Mouse (Mus musculus) testis, adult 2 months (tissue): ENCODE measurements around the gene Tmod3. TPM values are rescaled to one million over a fixed set of nuclear protein-coding genes. Genes with fewer than 3 reads are reported as not detected.

Source experiments
- H3K27ac ChIP-seq: fragments of 200-500 bp; 2 replicates; pipeline ENCODE4 v1.5.1; 2012; ENCODE audit warnings: low read depth, low read length; ENCODE audit not compliant: control insufficient read depth, insufficient read depth
- H3K27me3 ChIP-seq: fragments of 200-500 bp; 2 replicates; pipeline ENCODE4 v1.6.1; 2012; ENCODE audit warnings: mild to moderate bottlenecking, low read length, moderate library complexity; ENCODE audit not compliant: control insufficient read depth, insufficient read depth
- H3K36me3 ChIP-seq: fragments of 200-500 bp; 2 replicates; pipeline ENCODE4 v1.6.1; 2012; ENCODE audit warnings: mild to moderate bottlenecking, low read length; ENCODE audit not compliant: control insufficient read depth, insufficient read depth
- H3K4me1 ChIP-seq: fragments of 200-500 bp; 2 replicates; pipeline ENCODE4 v1.6.1; 2012; ENCODE audit warnings: low read length; ENCODE audit not compliant: control insufficient read depth, insufficient read depth
- H3K4me3 ChIP-seq: fragments of 200-500 bp; 2 replicates; pipeline ENCODE4 v1.5.1; 2012; ENCODE audit warnings: low read depth, mild to moderate bottlenecking, low read length, moderate library complexity, mixed read lengths; ENCODE audit not compliant: control insufficient read depth
- CTCF ChIP-seq: fragments of 200-500 bp; IDR thresholded peaks from 2 replicates; pipeline ENCODE4 v1.5.1; 2012; ENCODE audit warnings: low read depth, mild to moderate bottlenecking, inconsistent platforms, low read length, moderate library complexity; ENCODE audit not compliant: control insufficient read depth, insufficient read depth, insufficient replicate concordance
- POLR2A ChIP-seq: fragments of 200-500 bp; IDR thresholded peaks from 2 replicates; pipeline ENCODE4 v1.6.1; 2012; ENCODE audit warnings: low read depth, mild to moderate bottlenecking, inconsistent platforms, low read length, moderate library complexity; ENCODE audit not compliant: control insufficient read depth
- polyA plus RNA-seq: library from polyadenylated mRNA; depleted of rRNA; stranded (reverse); fragments of >200 nt; gene quantifications from 2 replicates; pipeline ENCODE4 v1.2.3, GENCODE M21; 2012; rRNA removed

Tmod3 gene
- polyA plus RNA-seq, result 6.3 and 7.9 TPM in 2 replicates

- Histone ChIP-seq H3K4me3 (peak within 1 kb of the TSS; percentile 98), H3K4me1 (peaks cover 4% of the 10 kb centered on the region), H3K36me3 (no peaks in the 10 kb centered on the region), H3K27me3 (no peaks in the 10 kb centered on the region), H3K27ac (peak within 1 kb of the TSS; percentile 89)
- TF ChIP-seq CTCF (no peak), POLR2A (peak; percentile 95)
These were observed at the start of gene Tmod3 for GRCm38 (mm10) chr9:75559512-75560012. Gene Tmod3 (minus strand): TSS chr9:75559657.

- no peak for TF ChIP-seq POLR2A
- no peak for TF ChIP-seq CTCF
- Histone ChIP-seq H3K4me1 (peaks cover 11% of the 10 kb centered on the region), H3K27me3 (no peaks in the 10 kb centered on the region), H3K36me3 (no peaks in the 10 kb centered on the region), H3K4me3 (no peak overlapping the region), H3K27ac (no peak overlapping the region)
These were observed 48.0 kb upstream of the Tmod3 start for GRCm38 (mm10) chr9:75607496-75607895.

- H3K4me3 ChIP-seq, result no peak overlapping the region
- TF ChIP-seq CTCF, result no peak
- TF ChIP-seq POLR2A, result no peak
- H3K27me3 ChIP-seq, result no peaks in the 10 kb centered on the region
- H3K27ac ChIP-seq, result no peak overlapping the region
- H3K36me3 ChIP-seq, result no peaks in the 10 kb centered on the region
- H3K4me1 ChIP-seq, result peaks cover 2% of the 10 kb centered on the region
These were observed 42.1 kb upstream of the Tmod3 start for GRCm38 (mm10) chr9:75601510-75601909.

DNA sequence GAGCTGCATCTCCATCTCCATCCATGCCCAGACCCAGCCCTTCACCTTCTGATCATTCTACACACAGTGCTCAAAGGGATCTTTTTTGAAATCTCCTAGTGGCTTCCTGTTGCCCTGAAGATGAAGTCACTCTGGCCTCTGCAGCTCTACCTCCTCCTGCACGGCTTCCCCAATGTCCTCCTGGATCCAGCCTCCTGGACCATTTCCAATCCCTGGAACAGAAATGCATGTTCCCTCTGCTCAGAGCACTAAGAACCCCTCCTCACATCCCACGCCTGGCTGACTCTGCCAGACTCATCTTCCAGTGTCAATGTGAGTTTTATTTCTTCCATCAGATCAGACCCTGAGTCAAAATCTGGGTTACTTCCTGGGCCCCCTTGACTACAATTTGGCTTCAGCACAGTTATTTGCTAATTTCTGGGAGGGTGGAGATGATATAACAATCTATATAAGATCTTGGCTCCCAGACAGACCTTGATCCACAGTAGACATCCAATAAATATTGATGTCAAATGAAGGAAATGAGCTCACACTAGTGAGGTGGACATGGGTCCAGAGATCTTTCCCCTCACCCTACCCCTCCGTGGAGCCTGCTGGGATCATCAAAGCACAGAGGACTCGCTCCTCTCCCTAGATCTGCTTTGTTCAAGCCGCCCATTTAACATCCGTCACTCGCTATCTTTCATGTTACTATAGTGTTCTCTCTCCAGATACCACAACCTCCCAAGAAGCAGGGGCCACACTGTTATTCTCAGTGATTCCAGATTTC is 40.9 kb upstream of the Tmod3 start:
- H3K27ac ChIP-seq, result peak overlapping the region; percentile 26

DNA sequence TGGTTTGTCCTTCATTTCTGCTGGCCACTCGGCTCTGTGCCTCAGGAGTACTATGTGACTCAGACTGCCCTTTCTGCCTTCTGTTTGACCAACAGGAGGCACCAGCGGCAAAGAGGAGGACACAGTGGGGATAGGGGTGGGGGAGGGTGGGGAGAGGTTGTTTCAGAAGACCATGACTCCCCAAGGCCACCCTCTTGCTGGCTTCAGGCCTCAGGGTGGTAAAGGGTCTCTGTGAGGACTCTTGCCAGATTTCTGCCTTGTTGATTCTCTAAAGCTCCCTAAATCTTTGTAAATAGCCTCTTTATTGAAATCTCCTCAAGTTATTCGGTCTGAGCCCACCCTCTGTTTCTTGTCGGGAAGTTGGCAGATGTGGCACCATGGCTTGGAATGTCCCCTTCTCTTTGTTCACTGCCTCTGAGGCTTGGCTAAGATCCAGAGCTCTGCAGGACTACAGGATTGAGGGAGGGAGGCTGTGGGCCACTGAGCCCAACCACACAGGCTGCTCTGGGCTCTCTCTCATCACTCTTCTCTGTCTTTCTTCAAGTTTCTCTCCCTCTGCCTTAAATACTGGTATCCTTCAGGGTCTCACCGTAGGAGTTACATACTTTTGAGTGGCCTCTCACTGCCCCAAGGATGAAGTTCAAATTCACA is 39.9 kb upstream of the Tmod3 start:
- TF ChIP-seq POLR2A, result no peak; the same call in 1 of the 2 replicates
- no peak for TF ChIP-seq CTCF
- H3K36me3 ChIP-seq, result no peaks in the 10 kb centered on the region
- H3K27me3 ChIP-seq, result no peaks in the 10 kb centered on the region
- H3K27ac ChIP-seq, result 0 out of 2 replicates have a peak overlapping the region, but pooled peaks have one; percentile 3
- peaks cover 2% of the 10 kb centered on the region for H3K4me1 ChIP-seq
- H3K4me3 ChIP-seq, result peak overlapping the region; percentile 79

More for the DNA sequence above, 40.9 kb upstream of the Tmod3 start:
- Histone ChIP-seq H3K36me3 (no peaks in the 10 kb centered on the region), H3K4me3 (peak overlapping the region; percentile 79), H3K27me3 (no peaks in the 10 kb centered on the region), H3K4me1 (peaks cover 2% of the 10 kb centered on the region)
- no peak for TF ChIP-seq POLR2A
- TF ChIP-seq CTCF, result no peak

DNA sequence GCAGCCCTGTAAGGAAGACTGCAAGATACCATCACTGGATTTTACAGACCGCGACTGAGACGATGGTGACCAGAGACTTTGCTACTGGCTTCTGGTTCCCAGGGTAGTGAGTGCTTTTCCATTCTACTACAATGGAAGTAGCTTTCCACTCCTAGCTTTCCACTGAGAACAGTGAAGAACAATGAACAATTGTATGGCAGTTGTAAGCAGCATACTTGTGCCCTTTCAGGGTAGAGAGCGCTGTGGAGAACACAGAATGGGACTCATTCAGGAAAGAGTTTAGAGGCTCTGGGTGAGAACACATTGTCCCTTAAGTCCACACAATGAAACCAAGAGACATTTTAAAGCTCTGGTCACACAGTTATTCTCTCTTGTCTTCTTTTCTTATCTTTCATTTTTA is 38.1 kb upstream of the Tmod3 start:
- no peak for TF ChIP-seq POLR2A
- no peak for TF ChIP-seq CTCF
- Histone ChIP-seq H3K27ac (peak overlapping the region; percentile 63), H3K36me3 (no peaks in the 10 kb centered on the region), H3K27me3 (no peaks in the 10 kb centered on the region), H3K4me1 (peaks cover 2% of the 10 kb centered on the region), H3K4me3 (peak overlapping the region; percentile 67)

- H3K27ac ChIP-seq, result peak overlapping the region; percentile 63
- TF ChIP-seq POLR2A, result no peak
- no peak for TF ChIP-seq CTCF
- peaks cover 2% of the 10 kb centered on the region for H3K4me1 ChIP-seq
- no peaks in the 10 kb centered on the region for H3K27me3 ChIP-seq
- peak overlapping the region; percentile 67 for H3K4me3 ChIP-seq
- no peaks in the 10 kb centered on the region for H3K36me3 ChIP-seq
These were observed 37.6 kb upstream of the Tmod3 start for GRCm38 (mm10) chr9:75597036-75597435.
